Mouse (Mus musculus) embryo, embryonic 9.5 days (tissue): ENCODE data around the gene Evi5l.
A peak's percentile ranks its signal among the peaks of the same experiment; 100 is the strongest.

Source experiments
- DNase-seq: peaks from one replicate; pipeline ENCODE4 v3.0.0-alpha.2; 2017; ENCODE audit errors: extremely low spot score

Evi5l gene

DNA sequence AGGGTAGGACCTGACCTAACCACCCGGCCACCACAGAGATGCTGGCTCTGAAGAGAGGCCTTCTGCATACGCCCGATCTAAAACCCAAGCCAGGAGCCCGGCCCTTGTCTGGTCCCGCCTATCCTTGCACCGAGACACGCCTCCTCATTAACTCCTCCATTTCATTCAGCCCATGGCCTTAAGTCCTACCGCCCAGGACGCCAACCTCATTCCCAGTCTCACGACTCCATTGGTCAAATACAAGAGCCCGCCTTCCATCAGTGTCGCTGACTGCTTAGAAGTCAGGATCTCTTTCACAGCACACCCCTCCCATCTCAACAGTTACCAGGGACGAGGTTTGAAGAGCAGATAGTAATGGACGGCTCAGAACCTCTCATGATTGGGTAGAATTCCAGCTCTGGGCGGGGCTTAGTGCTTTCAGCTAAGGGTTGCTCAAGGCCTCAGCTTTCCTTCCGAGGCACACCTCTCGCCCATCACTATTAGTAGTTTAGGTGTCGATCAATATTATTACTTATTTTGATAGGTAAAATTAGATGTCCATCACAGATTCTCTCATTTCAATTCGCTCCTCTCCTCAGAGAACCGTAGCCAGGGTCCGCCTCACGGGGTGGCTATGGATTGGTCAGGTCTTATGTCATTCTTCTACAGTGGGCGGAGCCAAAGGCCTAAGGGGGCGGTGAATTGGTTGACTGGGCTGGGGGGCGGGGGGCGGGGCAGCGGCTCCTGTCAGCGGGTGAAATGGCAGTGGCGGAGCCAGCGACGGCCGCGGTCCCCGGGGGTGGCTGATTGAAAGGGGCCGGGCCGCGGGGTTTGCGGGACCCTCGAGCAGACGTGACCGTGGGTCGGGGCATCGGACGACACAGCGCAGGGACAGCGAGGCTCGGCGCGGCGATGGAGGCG lies at the start of gene Evi5l:
Evi5l (plus strand) TSS at position 716 of the 900 bp plus-strand sequence.
- peak; percentile 98 for DNase-seq

- no peak for DNase-seq
Observed at GRCm38 (mm10) chr8:4133798-4134197, 32.6 kb upstream of the Evi5l start, which contains the start of gene Cd209g. Cd209g (plus strand) TSS chr8:4134098.

- DNase-seq = peak; percentile 60
Observed at GRCm38 (mm10) chr8:4139660-4140646, 26.4 kb upstream of the Evi5l start.

GRCm38 (mm10) chr8:4141721-4142120 lies 24.6 kb upstream of the Evi5l start:
- DNase-seq = no peak

GRCm38 (mm10) chr8:4147272-4147671 lies 19.1 kb upstream of the Evi5l start:
- no peak for DNase-seq

DNA sequence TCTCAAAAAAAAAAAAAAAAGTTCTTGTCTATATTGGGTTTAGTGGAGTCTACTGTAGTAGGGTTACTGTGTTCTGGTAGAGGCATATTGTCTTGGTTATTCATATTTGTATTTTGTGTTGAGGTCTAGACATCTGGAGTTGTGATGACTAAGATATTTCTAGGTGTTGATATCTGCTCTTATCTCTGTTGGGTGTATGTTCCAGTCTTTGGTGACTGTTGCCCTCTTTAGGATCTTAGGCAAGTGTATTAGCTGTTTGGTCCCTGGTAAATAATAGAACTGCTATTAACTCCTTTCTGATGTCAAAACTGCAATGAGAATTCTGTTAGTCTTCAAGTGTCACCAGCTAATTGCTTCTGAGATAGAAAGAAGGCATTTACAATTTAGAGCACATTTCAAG lies 11.5 kb upstream of the Evi5l start:
- no peak for DNase-seq

- no peak for DNase-seq
Observed at GRCm38 (mm10) chr8:4162786-4163185, 3.6 kb upstream of the Evi5l start.

DNA sequence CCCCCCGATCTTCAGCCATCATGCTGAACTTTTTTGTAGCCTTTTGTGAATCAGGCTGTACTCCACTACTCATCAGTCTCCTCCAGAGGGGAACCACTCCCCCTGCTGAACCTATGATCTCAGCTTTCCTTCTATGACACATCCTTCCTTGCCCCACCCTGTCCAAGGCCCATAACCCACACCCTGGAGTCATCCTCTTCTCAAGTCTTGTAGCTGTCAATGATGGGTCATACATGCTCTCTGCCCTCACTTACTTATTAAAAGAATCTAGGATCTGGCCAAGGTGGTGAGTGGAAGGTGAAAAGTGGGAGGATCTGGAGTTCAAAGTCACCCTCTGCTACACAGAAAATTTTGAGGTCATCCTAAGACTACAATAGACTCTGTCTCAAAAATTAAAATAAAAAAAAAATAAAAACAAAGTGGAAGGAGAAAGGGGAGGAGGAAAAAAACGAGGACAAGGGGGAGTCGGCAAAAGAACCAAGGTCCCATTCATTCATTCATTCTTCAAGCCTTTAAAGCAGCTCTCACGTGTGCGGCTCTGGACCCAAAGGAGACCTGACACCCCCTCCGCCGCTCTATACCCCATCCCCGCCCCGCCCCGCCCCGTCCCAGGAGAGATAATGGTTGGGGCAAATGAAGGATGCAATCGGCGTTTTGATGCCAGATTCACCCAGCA lies 1.1 kb upstream of the Evi5l start:
- peak; percentile 19 for DNase-seq

DNA sequence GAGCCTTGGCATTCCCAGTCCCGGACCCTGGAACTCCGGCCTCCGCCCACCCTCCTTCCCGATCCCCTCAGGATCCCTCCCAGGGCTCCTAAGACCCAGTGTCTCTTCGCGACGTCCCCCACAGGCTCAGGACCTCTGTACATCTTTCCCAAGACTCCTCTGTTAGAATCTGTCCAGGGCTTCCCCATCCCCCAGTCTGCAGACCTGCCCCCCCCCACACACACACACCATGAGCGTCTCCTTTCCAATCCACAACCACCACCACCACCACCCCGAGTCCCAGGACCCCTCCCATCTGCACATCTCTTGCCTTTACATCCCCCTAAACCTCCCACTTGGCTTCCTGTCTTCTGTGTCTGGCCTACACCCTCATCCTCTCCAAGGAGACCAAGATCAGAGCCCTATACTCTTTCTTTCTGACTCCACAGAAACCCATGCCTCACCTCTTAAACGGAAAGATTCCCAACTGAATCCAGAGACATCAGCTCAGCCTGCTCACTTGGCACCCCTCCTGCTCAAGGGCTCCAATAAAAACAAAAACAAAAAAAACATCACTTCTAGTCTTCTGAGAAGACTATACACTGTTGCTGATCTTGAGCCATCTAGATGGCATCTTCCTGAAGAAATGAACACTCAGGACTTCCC lies 636 bp downstream of the Evi5l start:
- no peak for DNase-seq

DNA sequence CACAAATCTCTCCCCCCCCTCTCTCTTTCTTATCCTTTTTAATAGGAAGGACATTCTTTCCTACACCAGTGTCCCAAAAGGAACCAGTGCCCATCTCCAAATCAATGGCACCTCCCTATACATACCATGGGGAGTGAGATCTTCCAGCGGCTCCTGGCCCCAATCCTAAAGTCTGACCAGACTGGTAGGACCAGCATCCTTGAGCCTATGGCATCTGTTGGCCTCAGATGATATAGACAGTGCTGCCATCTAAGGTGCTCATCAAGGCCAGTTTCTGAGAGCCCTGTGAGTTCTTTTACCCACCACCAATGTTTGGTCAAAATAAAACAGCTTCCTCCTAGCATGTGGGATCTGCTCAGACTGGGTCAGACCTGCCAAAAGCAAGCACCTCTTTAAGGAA lies 1.6 kb downstream of the Evi5l start:
- no peak for DNase-seq

GRCm38 (mm10) chr8:4172486-4172885 lies 6.1 kb downstream of the Evi5l start:
- DNase-seq = no peak

- DNase-seq = no peak
Observed at GRCm38 (mm10) chr8:4174018-4174417, 7.7 kb downstream of the Evi5l start.

DNA sequence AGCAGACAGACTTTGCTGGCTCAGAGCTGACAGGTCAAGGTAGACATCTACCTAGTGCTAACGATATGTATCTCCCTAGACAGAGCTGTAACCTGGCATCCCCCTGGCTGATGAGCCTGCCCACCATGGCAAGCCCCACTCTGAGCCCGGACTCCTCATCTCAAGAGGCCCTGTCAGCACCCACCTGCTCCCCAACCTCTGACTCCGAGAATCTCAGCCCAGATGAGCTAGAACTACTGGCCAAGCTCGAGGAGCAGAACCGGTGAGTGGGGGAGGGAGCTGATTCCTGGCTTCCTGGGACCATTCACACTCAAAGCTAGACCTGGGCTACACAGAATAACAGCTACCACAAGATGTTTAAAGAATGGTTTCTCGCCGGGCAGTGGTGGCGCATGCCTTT lies 17.0 kb downstream of the Evi5l start:
- DNase-seq = no peak

DNA sequence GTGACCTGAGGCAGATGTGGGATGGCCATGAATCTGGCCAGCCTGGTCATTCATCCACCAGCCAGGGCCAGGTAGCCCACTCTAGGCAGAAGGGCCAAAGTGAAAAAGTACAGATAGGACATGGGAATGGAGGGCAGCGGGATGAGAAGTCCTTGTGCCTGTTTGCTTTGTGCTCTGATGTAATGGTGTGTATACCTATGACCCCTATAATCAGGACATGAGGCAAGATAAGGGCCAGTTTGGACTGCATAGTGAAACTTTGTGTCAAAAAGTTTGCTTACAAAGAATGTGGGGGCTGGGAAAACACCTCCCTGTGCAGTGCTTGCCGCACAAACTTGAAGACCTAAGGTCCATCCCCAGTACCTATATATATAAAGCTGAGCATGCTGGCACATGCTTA lies 19.8 kb downstream of the Evi5l start:
- DNase-seq = no peak

GRCm38 (mm10) chr8:4188605-4189004 lies 22.2 kb downstream of the Evi5l start:
- no peak for DNase-seq

- no peak for DNase-seq
Observed at GRCm38 (mm10) chr8:4189031-4189722, 22.8 kb downstream of the Evi5l start.

- no peak for DNase-seq
Observed at GRCm38 (mm10) chr8:4192305-4192704, 25.9 kb downstream of the Evi5l start.

DNA sequence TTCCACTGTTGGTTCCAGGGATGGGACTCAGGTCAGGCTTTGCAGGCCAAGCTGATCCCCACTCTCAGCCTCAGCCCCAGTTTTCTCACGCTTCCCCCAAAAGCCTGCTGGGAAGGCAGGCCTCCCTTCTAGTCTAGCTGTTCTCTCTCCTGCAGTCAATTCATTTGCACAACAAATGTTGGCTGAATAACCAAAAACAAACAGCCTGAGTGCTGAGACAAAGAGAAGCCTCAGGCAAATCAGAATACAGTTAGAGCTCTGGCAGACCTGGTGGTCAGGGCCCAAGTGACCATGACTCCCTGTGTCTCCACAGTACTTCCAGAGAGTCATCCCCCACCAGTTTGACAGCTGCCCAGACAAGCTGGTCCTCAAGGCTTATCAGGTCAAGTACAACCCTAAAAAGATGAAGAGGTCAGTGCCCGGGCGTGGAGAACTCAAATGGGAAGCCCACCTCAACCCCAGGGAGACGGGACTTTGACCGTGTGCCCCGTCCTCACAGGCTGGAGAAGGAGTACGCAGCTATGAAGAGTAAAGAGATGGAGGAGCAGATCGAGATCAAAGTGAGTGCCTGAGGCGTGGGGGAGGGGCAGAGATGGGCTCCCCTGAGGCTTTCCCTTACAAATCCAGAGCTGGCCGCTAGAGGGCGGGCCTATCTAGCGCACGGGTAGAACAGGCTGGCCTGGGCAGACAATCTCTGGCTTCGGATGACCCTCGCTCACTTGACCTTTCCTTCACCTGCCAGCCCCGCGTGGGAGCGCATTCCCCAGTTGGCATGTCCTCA lies 26.6 kb downstream of the Evi5l start:
- peak; percentile 89 for DNase-seq

GRCm38 (mm10) chr8:4193588-4193894 lies 27.2 kb downstream of the Evi5l start:
- no peak for DNase-seq

DNA sequence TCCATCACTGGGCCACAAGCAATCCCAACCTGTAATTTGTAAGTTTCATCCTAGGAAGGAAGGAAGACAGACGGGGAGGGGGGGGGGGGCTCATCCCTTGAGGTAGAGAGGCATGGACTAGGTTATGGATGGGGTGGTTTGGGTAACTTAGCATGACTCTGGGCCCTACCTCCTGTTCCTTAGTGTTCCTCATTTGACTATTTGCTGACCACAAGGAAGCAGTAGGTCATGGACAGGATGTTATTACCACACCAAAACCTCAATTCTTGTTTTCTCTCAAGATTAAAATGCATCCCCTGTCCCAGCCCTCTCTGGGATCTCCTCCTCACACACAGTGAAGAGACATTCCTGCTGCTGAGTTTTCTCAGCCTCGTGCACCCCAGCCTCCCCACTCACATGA lies 35.0 kb downstream of the Evi5l start:
- DNase-seq = no peak
